Mouse (Mus musculus): ENCODE measurements around the gene Lrg1. TPM values are rescaled to one million over a fixed set of nuclear protein-coding genes. Genes with fewer than 3 reads are reported as not detected.
A peak's percentile ranks its signal among the peaks of the same experiment; 100 is the strongest.
"Not testable (repeated sequence)": the region's sequence is repeated elsewhere in the genome, so short reads cannot be mapped to it uniquely, and the experiment has no call there.

Lrg1 gene
- total RNA-seq, 4 experiments from 2014 or later: 1.5 to 3.4 (median 2.0) TPM

DNA sequence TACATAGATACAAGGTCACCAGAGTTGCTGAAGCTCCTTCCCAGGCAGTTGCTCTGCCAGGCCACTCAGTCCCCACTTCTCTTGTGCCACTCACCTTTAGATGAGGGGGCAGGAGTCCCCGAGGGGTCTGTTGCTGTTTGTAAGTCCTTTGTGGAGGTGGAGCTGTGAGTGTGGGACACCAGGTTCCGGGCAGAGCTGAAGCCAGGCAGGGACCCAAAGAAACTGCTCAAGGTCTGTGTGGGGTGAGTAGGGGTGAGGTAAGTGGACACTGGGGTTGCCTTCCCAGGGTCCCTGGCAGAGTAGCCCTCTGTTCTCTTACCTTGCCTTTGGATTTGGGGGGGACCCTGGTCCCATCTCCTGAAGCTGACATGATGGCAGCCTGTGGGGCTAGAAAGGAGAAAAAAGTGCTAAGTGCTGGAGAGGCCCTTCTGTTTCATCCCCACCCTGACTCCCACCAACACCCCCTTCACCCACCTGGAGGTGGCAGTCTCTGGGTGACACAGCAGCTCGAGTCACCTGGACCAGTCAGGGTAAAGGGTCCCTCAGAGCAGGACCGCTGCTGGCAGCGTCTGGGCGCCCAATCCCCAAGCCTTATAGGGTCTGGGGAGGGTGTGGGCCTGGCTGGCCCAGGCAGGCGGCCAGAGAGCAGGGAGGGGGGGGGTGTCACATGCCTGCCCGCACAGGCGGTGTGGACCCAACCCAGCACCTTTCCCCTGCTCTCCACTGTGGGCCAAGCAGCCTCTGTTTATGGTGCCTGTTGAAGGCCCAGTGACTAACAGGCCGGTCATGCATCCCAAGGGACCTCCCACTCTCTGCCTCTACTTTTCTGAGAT, 12.4 kb downstream of the Lrg1 start, which contains the start of gene Plin4:
Gene Plin4 (minus strand): TSS at position 585 of the 833 bp plus-strand sequence.
- no peak for DNase-seq (ENCODE audit: low spot score in 2 of 2)

DNA sequence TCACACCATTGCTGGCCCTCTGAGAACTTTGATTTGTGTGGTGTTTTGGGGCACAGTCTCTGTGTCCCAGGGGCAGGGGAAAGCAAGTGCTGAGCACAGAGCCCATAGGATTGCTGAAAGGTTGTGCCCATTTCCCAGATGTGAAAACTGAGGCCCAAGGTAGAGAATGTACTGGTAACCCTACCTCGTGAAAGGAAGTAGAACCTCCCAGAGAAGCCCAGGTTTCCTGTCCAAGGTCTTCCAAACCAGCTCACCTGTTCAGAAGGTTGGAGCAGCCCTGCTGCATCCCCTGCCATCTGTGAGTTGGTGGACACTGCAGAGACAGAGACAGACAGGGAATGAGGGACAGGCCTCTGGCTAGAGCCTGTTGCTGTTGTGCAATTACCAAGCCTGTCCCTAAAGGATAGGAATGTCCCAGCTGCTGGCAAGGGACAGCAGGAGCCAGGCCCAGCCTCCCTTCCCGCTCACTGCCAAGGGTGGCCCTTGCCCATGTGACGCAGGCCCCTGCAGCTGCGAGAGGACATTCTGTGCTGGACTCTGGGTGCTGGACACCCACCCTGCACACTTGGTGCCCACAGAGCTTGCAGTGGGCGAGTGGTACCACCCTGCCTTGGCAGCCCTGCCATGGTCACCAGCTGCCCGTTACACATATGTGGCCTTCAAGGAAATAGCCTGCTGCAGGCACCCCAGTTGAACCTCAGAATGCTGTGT, 13.3 kb downstream of the Lrg1 start:
- DNase-seq (ENCODE audit: low spot score in 2 of 2): peak in 1 of 2 experiments; percentile 79

DNA sequence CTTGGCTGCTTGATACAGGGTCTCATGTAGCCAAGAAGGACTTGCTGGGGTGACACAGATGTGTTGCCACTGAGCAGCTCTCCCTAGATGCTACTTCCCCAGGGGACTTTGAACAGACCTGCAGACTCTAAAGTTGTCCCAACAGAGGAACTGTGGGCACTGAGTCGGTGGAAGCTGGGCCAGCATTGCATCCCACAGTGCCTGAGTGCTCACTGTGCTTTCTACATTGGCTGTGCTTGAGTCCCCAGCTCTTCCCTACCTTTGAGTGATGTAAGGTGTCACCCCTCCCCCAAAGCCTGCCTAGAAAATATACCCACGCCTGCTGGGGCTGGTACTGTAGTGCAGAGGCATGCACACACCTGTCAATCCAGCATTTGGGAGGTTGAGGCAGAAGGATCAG, 14.1 kb downstream of the Lrg1 start:
- DNase-seq (ENCODE audit: low spot score in 2 of 2): no peak

DNA sequence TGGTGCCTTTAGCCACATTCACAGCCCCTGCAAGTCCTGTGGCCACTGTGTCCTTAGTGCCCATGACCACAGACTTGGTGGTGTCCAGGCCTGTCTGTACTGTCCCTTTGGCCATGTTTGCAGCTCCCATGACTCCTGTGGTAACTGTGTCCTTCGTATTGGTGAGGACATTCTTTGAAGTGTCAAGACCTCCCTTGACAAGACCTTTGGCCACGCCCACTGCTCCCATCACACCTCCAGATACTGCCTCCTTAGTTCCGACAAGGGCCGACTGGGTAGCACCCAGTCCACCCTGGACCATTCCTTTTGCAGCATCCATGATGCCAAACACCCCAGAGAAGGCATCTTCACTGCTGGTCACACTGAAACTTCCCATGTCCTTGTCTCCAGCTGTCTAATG, 14.8 kb downstream of the Lrg1 start:
- no peak for DNase-seq (ENCODE audit: low spot score in 2 of 2)

DNA sequence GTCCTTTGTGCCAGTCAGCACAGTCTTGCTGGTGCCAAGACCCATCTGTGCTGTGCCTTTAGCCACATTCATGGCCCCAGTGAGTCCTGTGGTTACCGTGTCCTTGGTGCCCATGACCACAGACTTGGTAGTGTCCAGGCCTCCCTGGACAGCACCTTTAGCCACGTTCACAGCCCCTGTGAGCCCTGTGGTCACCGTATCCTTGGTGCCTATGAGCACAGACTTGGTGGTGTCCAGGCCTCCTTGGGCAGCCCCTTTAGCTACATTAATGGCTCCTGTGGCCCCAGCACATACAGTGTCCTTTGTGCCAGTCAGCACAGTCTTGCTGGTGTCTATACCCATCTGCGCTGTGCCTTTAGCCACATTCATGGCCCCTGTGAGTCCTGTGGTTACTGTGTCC, 15.4 kb downstream of the Lrg1 start:
- DNase-seq (ENCODE audit: low spot score in 2 of 2): not testable (repeated sequence)

DNA sequence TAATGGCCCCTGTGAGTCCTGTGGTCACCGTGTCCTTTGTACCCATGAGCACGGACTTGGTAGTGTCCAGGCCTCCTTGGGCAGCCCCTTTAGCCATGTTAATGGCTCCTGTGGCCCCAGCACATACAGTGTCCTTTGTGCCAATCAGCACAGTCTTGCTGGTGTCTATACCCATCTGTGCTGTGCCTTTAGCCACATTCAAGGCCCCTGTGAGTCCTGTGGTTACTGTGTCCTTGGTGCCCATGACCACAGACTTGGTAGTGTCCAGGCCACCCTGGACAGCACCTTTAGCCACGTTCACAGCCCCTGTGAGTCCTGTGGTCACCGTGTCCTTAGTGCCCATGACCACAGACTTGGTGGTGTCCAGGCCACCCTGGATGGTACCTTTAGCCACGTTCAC, 17.0 kb downstream of the Lrg1 start:
- DNase-seq (ENCODE audit: low spot score in 2 of 2): not testable (repeated sequence)

DNA sequence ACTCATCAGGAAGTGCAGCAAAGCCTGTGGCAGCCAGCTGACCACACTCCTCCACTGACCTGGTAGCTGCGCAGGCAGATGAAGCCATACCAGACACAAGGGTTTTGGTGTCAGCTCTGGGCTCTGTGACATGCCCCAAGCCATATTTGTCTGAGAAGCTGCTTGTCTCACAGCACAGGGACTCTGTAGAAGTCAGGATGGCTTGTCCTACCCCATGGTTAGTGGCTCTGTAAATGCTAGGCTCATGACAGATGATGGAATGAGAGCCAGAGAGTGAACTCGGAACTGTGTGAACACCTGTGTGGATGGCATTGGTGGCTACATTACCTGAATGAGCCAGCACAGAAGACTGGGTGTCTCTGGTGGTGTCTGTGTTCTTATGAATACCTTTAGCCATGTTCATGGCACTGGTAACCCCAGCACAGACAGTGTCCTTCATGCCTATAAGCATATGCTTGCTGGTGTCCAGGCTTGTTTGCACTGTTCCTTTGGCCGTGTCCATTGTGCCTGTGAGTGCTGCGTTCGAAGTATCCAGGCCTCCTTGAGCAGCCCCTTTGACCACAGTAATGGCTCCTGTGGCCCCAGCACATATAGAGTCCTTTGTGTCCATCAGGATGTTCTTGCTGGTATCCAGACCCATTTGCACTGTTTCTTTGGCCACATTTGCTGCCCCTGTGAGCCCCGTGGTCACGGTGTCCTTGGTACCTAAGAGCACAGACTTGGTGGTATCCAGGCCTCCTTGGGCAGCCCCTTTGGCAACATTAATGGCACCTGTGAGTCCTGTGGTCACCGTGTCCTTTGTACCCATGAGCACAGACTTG, 18.1 kb downstream of the Lrg1 start:
- DNase-seq (ENCODE audit: low spot score in 2 of 2): no peak

DNA sequence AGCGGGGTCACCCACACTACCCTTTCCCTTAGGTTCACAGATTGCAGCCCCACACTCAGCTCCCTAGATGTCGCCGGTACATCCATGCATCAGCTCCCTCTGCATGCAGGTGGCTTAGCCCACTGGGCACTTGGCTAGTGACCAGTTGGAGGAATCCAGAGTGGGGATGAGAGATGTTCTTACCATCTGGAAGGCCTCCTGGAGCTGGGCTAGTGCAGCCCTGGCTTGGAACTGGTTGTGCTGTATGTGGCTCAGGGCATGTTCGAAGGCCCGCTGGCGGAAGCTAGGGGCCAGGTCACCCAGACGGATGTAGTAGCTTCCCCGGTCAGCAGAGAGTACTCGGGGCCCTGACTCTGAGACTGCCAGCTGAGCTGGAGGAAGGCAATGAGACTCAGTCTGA, 18.9 kb downstream of the Lrg1 start:
- DNase-seq (ENCODE audit: low spot score in 2 of 2): no peak

DNA sequence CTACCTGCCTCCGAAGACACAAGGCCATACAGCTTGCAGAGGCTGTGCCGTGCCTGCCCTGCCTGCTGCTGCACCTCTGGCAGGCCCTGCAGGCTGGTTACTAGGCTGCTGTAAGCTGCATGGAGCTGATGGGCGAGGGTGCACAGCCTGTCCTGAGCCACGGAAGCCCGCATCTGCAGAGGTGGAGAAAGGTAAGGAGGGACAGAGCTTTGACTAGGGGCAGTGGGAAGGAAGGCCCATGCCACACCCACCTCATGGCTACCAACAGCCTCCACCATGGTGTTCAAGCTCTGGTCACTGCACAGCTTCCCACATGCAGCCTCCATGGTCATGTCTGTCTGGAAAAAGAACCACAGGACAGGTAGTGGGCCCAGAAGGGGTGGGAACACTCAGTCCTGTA, 19.6 kb downstream of the Lrg1 start:
- DNase-seq (ENCODE audit: low spot score in 2 of 2): no peak

DNA sequence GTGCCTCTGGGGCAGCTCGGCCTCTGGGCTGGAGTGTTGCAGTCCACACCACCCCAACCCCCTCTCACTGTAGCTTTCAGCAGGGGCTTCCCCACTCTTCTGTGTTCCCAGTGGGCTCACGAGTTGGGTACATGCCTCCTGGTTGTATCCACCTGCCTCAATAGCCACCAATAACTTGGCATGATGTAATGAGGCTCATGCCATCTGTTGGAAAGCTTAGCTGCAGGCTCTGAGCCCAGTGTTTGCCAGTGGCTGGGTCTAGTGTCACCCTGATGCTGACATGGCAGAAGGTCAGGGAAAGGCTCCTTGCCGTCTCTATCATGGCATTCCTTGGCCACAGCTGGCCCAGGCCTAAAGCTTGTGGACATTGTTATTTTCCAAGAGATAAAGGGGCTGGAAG, 21.0 kb downstream of the Lrg1 start:
- no peak for DNase-seq (ENCODE audit: low spot score in 2 of 2)

DNA sequence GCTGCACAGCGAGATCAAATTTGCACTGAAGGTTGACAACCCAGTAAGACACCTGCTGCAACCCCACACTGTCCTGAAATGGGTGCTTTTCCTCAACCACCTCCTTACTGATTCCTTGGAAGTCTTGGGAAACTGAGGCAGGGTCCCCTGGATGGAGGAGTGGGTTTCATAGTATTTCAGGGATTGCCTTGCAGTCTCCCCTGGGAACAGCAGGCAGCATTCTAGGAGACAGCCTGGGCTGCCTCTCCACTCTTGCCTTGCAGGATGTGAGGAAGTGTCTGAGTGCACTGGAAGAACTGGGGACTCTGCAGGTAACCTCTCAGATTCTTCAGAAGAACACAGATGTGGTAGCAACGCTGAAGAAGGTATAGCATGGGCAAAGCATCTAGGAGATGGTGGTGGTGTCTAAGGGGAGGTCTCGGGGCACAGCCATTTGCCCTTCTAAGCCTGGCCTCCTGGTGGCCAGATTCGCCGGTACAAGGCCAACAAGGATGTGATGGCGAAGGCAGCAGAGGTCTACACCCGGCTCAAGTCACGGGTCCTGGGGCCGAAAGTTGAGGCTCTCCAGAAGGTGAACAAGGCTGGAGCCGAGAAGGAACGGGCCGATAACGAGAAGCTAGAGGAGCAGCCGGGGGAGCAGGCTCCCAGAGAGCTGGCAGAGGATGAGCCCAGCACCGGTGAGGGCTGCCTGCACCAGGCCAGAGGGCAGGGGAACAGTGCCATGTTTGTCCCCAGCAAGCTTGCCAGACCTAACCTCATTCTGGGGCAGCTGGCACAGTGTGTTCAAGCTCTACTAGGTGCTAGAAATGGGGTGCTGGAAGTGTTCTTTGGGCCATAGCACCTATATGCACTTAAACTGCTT, 22.9 kb downstream of the Lrg1 start:
- DNase-seq (ENCODE audit: low spot score in 2 of 2): no peak

DNA sequence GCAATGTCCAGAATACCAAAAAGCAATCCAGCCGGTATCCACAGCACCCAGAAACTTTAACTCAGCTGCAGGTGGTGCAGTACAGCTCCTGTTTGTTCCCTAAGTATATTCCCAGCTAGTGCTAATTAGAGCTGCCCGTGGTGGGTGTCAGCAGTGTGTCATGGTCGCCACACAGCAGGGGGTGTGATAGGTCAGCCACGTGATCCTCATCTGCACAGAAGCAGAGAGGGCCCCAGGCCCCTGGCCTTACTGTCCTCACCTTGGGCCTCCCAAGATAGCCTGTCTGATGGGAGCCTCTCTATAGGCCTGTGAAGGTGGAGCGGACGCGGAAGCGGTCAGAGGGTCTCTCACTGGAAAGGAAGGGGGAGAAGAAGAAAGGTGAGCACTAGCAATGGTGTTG, 23.6 kb downstream of the Lrg1 start:
- DNase-seq (ENCODE audit: low spot score in 2 of 2): no peak

DNA sequence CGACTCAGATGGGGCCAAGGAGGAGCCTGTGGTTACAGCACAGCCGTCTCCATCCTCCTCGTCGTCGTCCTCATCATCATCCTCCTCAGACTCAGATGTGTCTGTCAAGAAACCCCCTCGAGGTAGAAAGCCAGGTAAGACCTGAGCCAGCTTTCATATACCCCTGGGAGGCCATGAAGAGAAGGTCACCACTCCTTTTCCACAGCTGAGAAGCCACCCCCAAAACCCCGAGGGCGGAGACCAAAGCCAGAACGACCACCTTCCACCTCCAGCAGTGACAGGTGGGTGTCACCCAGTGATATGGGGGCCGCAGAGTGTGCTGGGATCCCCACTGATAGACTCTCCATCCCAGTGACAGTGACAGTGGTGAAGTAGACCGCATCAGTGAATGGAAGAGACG, 24.9 kb downstream of the Lrg1 start:
- no peak for DNase-seq (ENCODE audit: low spot score in 2 of 2)

DNA sequence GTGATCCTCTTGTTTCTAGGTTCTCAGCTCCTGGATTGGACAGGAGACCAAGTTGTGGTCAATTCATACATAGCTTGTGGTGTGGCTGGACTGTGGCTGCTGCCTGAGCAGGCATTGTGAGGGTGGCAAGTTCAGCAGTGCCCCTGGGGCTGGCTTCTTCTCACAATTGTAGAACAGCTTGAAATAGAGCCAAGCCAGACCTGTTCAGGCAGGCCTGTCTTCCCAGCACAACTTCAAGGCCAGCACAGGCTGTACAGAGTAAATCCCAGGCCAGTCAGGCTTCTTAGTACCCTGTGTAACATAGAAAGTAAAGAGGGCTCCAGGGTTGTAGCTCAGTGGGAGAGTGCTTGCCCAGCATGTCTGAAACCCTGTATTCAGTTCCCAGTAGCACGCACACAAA, 29.0 kb downstream of the Lrg1 start:
- no peak for DNase-seq (ENCODE audit: low spot score in 2 of 2)

DNA sequence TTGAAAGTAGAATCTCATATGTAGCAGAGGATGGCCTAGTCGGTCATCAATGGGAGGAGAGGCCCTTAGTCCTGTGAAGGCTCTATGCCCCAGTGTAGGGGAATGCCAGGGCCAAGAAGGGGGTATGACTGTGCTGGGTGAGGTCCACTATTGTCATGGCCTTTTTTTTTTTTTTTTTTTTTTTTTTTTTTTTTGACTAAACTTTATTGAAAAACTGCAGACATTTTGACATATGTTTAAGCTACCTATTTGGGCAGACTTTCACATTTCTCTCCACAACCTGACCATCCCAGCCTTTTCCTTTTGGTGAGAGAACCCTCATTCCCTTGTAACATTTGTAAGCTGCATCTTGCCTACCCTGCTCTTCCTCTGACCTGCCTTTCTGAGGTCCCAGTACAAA, 29.5 kb downstream of the Lrg1 start:
- no peak for DNase-seq (ENCODE audit: low spot score in 2 of 2)

DNA sequence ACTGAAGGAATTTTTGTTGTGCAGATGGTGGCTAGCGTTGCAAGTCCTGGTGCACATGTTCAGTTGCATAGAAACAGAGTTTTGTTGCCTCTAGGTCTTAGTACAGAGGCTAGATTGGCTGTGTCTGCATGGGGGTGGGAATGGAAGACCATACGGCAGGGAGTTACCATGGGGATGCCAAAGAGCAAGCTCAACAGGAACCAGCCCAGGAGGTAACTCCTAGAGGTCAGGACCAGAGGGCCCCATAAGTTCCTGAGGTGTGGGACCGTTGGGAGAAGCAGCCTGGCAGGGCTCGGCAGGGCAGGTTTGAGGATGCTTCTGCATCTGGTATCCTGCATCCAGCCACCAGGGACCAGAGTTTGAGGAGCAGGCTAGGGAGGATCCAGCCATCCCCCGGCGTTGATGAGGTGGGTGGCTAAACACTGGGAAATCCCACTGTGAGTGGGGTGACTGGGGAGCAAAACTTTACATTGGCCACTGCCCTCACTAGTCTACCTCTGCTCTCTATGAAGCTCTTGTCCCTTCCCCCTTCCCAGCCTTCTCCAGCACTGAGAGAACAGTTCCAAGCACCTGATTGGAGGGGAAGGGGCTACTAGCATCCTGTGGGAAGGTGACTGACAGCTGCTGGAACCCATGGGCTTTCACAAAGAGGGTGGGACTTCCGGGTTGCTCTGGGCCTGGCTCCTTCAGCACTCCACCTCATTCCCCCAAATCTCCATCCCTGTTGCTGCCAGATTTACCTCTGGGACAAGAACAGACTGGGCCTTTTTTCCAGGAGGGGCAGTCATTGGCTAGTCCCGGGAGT, 40.8 kb downstream of the Lrg1 start:
- peak in 1 of 2 experiments; percentile 74 for DNase-seq (ENCODE audit: low spot score in 2 of 2)

DNA sequence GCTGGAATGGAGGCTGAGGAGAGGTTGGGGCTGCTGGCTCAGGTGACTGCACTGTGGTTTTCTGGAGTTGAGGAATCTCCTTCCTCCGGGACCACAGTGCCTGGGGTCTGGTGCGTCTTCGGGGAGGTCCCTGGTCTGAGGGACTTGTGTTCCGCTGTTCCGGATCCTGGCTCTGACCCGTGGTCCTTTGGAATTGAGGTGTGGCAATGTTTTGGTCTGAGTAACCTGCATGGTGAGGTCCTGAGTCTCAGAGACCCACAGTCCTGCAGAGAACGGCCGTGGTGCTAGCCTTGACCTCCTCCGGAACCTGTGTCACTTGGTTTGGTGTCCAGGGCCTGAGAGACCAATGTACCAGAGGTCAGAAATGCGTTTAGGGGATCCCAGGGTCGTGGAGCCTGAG, 41.9 kb downstream of the Lrg1 start:
- no peak for DNase-seq (ENCODE audit: low spot score in 2 of 2)

DNA sequence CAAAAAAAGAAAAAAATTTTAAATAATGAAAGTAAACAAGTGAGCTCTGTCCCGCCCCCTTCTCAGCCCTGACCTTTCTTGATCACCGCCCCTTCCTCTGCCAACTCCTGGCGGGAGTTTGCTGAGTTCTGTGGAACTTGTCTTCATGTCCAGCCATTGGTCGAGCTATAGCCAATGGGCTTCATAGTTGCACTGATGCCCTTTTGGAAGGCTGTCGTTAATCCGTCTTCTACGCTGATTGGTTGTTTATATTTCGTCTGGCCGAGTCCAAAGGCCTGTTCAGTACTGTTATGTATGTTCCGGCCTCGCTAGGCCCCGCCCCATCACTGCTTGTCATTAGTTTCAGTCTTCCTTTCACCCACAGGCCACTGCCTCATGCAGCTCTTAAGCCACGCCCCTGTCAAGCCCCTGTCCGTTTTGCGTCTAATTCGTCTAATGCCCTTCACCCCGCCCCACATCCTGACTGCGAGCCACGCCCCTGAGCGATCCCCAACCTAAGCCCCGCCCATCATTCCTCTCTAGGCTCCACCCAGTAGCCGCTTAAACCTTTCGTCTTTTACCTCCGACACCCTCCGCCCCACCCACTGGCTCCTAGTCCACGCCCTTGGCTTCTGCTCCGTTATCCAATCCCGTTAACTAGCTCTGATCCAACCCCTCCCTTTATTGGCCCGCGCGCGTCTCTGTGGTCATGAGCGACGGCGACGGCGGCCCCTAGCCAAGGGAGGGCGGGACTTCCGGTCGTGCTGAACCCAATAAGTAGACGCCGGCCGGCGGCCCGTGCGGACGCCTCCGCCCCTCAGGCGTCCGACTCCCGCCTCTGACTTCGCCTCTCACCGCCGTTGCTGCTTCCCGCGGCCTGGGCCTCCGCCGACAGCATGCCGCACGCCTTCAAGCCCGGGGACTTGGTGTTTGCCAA, 42.7 kb downstream of the Lrg1 start, which contains the start of gene Hdgfl2:
Gene Hdgfl2 (plus strand): TSS at position 755 of the 916 bp plus-strand sequence.
- peak; percentile 96 to 100 for DNase-seq (ENCODE audit: low spot score in 2 of 2)

DNA sequence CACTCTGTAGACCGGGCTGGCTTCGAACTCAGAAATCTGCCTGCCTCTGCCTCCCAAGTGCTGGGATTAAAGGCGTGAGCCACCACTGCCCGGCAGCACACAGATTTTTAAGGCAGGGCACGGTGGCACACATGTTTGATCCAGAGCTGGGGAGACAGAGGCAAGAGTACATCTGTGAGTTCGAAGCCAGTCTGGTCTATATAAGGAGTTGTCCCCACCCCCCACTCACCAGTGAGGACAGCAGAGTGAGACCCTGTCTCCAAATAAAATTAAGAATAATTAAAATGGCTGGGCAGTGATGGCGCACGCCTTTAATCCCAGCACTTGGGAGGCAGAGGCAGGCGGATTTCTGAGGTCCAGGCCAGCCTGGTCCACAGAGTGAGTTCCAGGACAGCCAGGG, 43.4 kb downstream of the Lrg1 start:
- peak in 1 of 2 experiments; percentile 58 for DNase-seq (ENCODE audit: low spot score in 2 of 2)
